Mouse (Mus musculus): ENCODE measurements around the gene Podxl. TPM values are rescaled to one million over a fixed set of nuclear protein-coding genes. Genes with fewer than 3 reads are reported as not detected.

Gene Podxl
- polyA plus RNA-seq, 1 experiment: 141 TPM

- Histone ChIP-seq H3K4me1 (ENCODE audit: control insufficient read depth, insufficient read depth, low read length) (no peaks in the 10 kb centered on the region), H3K27ac (ENCODE audit: insufficient read depth, low read length) (no peak overlapping the region), H3K9me3 (replicated peaks; ENCODE audit: control insufficient read depth, insufficient read depth, low read length, poor library complexity, severe bottlenecking) (no peaks in the 10 kb centered on the region), H3K9ac (ENCODE audit: low read depth, poor library complexity, severe bottlenecking) (no peak overlapping the region), H3K4me3 (ENCODE audit: low read depth, low read length) (no peak overlapping the region), H3K27me3 (ENCODE audit: control insufficient read depth, insufficient read depth, low read length, poor library complexity, severe bottlenecking) (no peaks in the 10 kb centered on the region), H3K36me3 (ENCODE audit: control insufficient read depth, insufficient read depth, low read length, poor library complexity, severe bottlenecking) (peaks cover 2% of the 10 kb centered on the region; the same call in 1 of the 2 replicates)
- no peak for TF ChIP-seq EP300 (IDR thresholded peaks at IDR 0.05; ENCODE audit: insufficient read depth, low read depth, low read length)
- TF ChIP-seq CTCF (IDR thresholded peaks at IDR 0.05; ENCODE audit: low read depth, low read length): no peak
- TF ChIP-seq POLR2A (IDR thresholded peaks at IDR 0.05; ENCODE audit: insufficient read depth, low read length): no peak
These were observed 43.1 kb downstream of the Podxl start for GRCm38 (mm10) chr6:31520486-31521215.

DNA sequence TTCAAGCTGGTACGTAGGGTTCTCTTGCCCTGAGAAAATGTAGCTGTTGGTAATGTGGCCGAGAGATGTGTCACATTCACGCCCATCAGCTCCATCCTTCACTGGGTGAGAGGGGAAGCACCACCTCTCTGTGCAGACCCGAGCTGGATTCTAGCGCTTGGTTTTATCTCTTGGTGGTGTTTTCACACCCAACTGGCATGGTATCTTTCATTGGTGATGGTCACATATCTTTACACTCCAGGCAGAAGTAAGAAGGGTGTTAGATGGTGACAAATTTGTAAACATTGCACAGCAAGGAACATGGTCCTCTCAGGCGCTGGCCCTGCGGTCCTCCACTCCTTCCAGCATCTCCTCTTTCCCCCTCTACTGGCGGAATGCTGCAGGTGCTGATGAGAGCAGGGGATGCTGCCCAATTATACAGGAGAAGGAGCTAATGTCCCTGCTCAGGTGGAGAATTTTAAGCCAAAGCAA lies 44.7 kb downstream of the Podxl start:
- Histone ChIP-seq H3K27me3 (ENCODE audit: control insufficient read depth, insufficient read depth, low read length, poor library complexity, severe bottlenecking) (no peaks in the 10 kb centered on the region), H3K9me3 (replicated peaks; ENCODE audit: control insufficient read depth, insufficient read depth, low read length, poor library complexity, severe bottlenecking) (no peaks in the 10 kb centered on the region), H3K4me1 (ENCODE audit: control insufficient read depth, insufficient read depth, low read length) (no peaks in the 10 kb centered on the region), H3K4me3 (ENCODE audit: low read depth, low read length) (no peak overlapping the region), H3K9ac (ENCODE audit: low read depth, poor library complexity, severe bottlenecking) (no peak overlapping the region), H3K27ac (ENCODE audit: insufficient read depth, low read length) (no peak overlapping the region), H3K36me3 (ENCODE audit: control insufficient read depth, insufficient read depth, low read length, poor library complexity, severe bottlenecking) (no peaks in the 10 kb centered on the region; the same call in 1 of the 2 replicates)
- TF ChIP-seq CTCF (IDR thresholded peaks at IDR 0.05; ENCODE audit: low read depth, low read length) (peak; percentile 80), EP300 (IDR thresholded peaks at IDR 0.05; ENCODE audit: insufficient read depth, low read depth, low read length) (no peak), POLR2A (IDR thresholded peaks at IDR 0.05; ENCODE audit: insufficient read depth, low read length) (no peak)

DNA sequence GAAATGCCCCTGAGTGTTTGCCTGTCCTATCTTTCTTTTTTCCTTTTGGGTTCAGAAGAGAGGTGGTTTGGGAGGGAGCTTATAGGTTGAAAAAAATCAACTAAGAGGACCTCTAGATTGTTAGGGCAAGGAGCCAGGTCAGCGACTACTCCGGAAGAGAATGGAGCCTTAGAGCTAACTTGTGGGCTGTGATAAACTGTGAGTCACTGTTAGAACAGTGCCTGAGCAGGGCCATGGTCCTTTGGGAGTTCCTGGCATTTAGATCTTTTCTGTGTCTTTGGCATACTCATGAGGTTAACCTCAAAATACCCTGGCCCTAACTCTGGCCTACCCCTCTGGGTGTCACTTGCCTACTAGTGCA lies 45.5 kb downstream of the Podxl start:
- no peaks in the 10 kb centered on the region; the same call in 1 of the 2 replicates for H3K36me3 ChIP-seq (ENCODE audit: control insufficient read depth, insufficient read depth, low read length, poor library complexity, severe bottlenecking)
- H3K4me3 ChIP-seq (ENCODE audit: low read depth, low read length): no peak overlapping the region
- H3K9ac ChIP-seq (ENCODE audit: low read depth, poor library complexity, severe bottlenecking): no peak overlapping the region
- no peaks in the 10 kb centered on the region for H3K9me3 ChIP-seq (replicated peaks; ENCODE audit: control insufficient read depth, insufficient read depth, low read length, poor library complexity, severe bottlenecking)
- H3K27me3 ChIP-seq (ENCODE audit: control insufficient read depth, insufficient read depth, low read length, poor library complexity, severe bottlenecking): no peaks in the 10 kb centered on the region
- no peaks in the 10 kb centered on the region for H3K4me1 ChIP-seq (ENCODE audit: control insufficient read depth, insufficient read depth, low read length)
- no peak for TF ChIP-seq CTCF (IDR thresholded peaks at IDR 0.05; ENCODE audit: low read depth, low read length)
- no peak for TF ChIP-seq EP300 (IDR thresholded peaks at IDR 0.05; ENCODE audit: insufficient read depth, low read depth, low read length)
- no peak for TF ChIP-seq POLR2A (IDR thresholded peaks at IDR 0.05; ENCODE audit: insufficient read depth, low read length)
- no peak overlapping the region for H3K27ac ChIP-seq (ENCODE audit: insufficient read depth, low read length)

GRCm38 (mm10) chr6:31517681-31518337 lies 46.0 kb downstream of the Podxl start:
- Histone ChIP-seq H3K4me1 (ENCODE audit: control insufficient read depth, insufficient read depth, low read length) (no peaks in the 10 kb centered on the region), H3K4me3 (ENCODE audit: low read depth, low read length) (no peak overlapping the region), H3K27ac (ENCODE audit: insufficient read depth, low read length) (no peak overlapping the region), H3K36me3 (ENCODE audit: control insufficient read depth, insufficient read depth, low read length, poor library complexity, severe bottlenecking) (no peaks in the 10 kb centered on the region; the same call in 1 of the 2 replicates), H3K9ac (ENCODE audit: low read depth, poor library complexity, severe bottlenecking) (no peak overlapping the region), H3K9me3 (replicated peaks; ENCODE audit: control insufficient read depth, insufficient read depth, low read length, poor library complexity, severe bottlenecking) (no peaks in the 10 kb centered on the region), H3K27me3 (ENCODE audit: control insufficient read depth, insufficient read depth, low read length, poor library complexity, severe bottlenecking) (no peaks in the 10 kb centered on the region)
- no peak for TF ChIP-seq EP300 (IDR thresholded peaks at IDR 0.05; ENCODE audit: insufficient read depth, low read depth, low read length)
- no peak for TF ChIP-seq CTCF (IDR thresholded peaks at IDR 0.05; ENCODE audit: low read depth, low read length)
- TF ChIP-seq POLR2A (IDR thresholded peaks at IDR 0.05; ENCODE audit: insufficient read depth, low read length): no peak

- H3K4me3 ChIP-seq (ENCODE audit: low read depth, low read length): no peak overlapping the region
- no peak overlapping the region for H3K27ac ChIP-seq (ENCODE audit: insufficient read depth, low read length)
- no peak for TF ChIP-seq CTCF (IDR thresholded peaks at IDR 0.05; ENCODE audit: low read depth, low read length)
- TF ChIP-seq EP300 (IDR thresholded peaks at IDR 0.05; ENCODE audit: insufficient read depth, low read depth, low read length): no peak
- TF ChIP-seq POLR2A (IDR thresholded peaks at IDR 0.05; ENCODE audit: insufficient read depth, low read length): no peak
- H3K4me1 ChIP-seq (ENCODE audit: control insufficient read depth, insufficient read depth, low read length): no peaks in the 10 kb centered on the region
- H3K27me3 ChIP-seq (ENCODE audit: control insufficient read depth, insufficient read depth, low read length, poor library complexity, severe bottlenecking): no peaks in the 10 kb centered on the region
- H3K36me3 ChIP-seq (ENCODE audit: control insufficient read depth, insufficient read depth, low read length, poor library complexity, severe bottlenecking): no peaks in the 10 kb centered on the region
- H3K9ac ChIP-seq (ENCODE audit: low read depth, poor library complexity, severe bottlenecking): no peak overlapping the region
- no peaks in the 10 kb centered on the region for H3K9me3 ChIP-seq (replicated peaks; ENCODE audit: control insufficient read depth, insufficient read depth, low read length, poor library complexity, severe bottlenecking)
These were observed 50.1 kb downstream of the Podxl start for GRCm38 (mm10) chr6:31513726-31514125.

DNA sequence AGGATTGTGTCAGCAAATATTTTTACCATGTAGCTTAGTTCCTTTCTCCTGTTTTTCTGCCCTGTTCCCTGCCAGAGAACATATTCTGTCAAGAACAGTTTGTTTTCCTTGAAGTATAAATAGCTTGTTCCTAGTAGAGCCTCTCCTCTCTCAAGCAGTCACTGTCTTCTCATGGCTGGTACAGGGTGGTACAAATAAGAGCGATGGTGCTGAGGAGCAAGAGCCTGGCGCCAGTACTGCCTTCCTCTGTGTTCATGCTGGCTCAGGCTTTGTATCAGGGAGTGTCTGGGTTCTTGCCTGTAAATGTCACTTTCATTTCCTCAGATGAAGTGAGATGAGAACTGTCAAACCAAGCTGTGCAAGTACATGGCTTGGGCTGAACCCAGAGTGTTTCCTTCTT lies 61.2 kb downstream of the Podxl start:
- H3K9me3 ChIP-seq (replicated peaks; ENCODE audit: control insufficient read depth, insufficient read depth, low read length, poor library complexity, severe bottlenecking): no peaks in the 10 kb centered on the region
- no peaks in the 10 kb centered on the region for H3K4me1 ChIP-seq (ENCODE audit: control insufficient read depth, insufficient read depth, low read length)
- peak overlapping the region; percentile 52; the same call in 1 of the 2 replicates for H3K27ac ChIP-seq (ENCODE audit: insufficient read depth, low read length)
- no peaks in the 10 kb centered on the region; the same call in 1 of the 2 replicates for H3K36me3 ChIP-seq (ENCODE audit: control insufficient read depth, insufficient read depth, low read length, poor library complexity, severe bottlenecking)
- no peak for TF ChIP-seq POLR2A (IDR thresholded peaks at IDR 0.05; ENCODE audit: insufficient read depth, low read length)
- no peak for TF ChIP-seq EP300 (IDR thresholded peaks at IDR 0.05; ENCODE audit: insufficient read depth, low read depth, low read length)
- no peak for TF ChIP-seq CTCF (IDR thresholded peaks at IDR 0.05; ENCODE audit: low read depth, low read length)
- H3K9ac ChIP-seq (ENCODE audit: low read depth, poor library complexity, severe bottlenecking): no peak overlapping the region
- no peak overlapping the region for H3K4me3 ChIP-seq (ENCODE audit: low read depth, low read length)
- H3K27me3 ChIP-seq (ENCODE audit: control insufficient read depth, insufficient read depth, low read length, poor library complexity, severe bottlenecking): no peaks in the 10 kb centered on the region

Data from ES-Bruce4 (cell line).